Mouse (Mus musculus) spleen, adult 2 months (tissue): Measurements from ENCODE around the gene Sertad3.

Experiments
- CTCF ChIP-seq: fragments of 200-500 bp; IDR thresholded peaks from 2 replicates; pipeline ENCODE4 v1.5.1; 2011; ENCODE audit warnings: mild to moderate bottlenecking, inconsistent platforms; ENCODE audit not compliant: insufficient read depth, insufficient read length, insufficient replicate concordance; ENCODE audit errors: extremely low read depth
- POLR2A ChIP-seq: fragments of 200-500 bp; IDR thresholded peaks from 2 replicates; pipeline ENCODE4 v1.6.1; 2011; ENCODE audit warnings: low read depth, low read length, inconsistent platforms

- TF ChIP-seq CTCF, result no peak
- TF ChIP-seq POLR2A, result no peak
These were observed 394 bp downstream of the Sertad3 start for GRCm38 (mm10) chr7:27473835-27474489.
